Mouse (Mus musculus) hematopoietic stem cell, adult 5-6 weeks (primary cell): ENCODE measurements around the gene Calm4. TPM values are rescaled to one million over a fixed set of nuclear protein-coding genes. Genes with fewer than 3 reads are reported as not detected.

ENCODE experiments used
- total RNA-seq: library from RNA; stranded (forward); fragments of 172-1452, 232-1000 nt; gene quantifications from 2 replicates; pipeline ENCODE4 v1.2.3, GENCODE M21; 2017

The Calm4 gene
- total RNA-seq, 1 experiment from 2014 or later: 2.3 TPM

Other genes with a start within 250 kb of the Calm4 start
- 63.0 and 69.9 TPM in 2 replicates for gene Fam208b, start 226.6 kb upstream of the Calm4 start, total RNA-seq
- 7.8 and 14.4 TPM in 2 replicates for gene Asb13, start 203.7 kb upstream of the Calm4 start, total RNA-seq
- gene Calml3, start 33.4 kb upstream of the Calm4 start, total RNA-seq: not detected in 2 replicates
- gene Calm5, start 16.4 kb downstream of the Calm4 start, total RNA-seq: not detected in 2 replicates
- gene Net1, start 80.5 kb downstream of the Calm4 start, total RNA-seq: 137 and 192 TPM in 2 replicates
- not detected in 2 replicates for gene Tubal3, start 80.5 kb downstream of the Calm4 start, total RNA-seq
- not detected in 2 replicates for gene Ucn3, start 107.6 kb downstream of the Calm4 start, total RNA-seq
- 0.15 and 0.25 TPM in 2 replicates for gene Akr1c14, start 211.3 kb downstream of the Calm4 start, total RNA-seq